Mouse (Mus musculus) telencephalon, adult 2 months (tissue): ENCODE measurements at regions not wholly inside any gene's neighbourhood (a gene's known extent, or its start where the extent isn't known, plus 50 kb on each side); places are given as distances from the start of the nearest gene placed in this dataset.

Experiments used
- DNase-seq: peaks from one replicate; pipeline ENCODE4 v3.0.0-alpha.2; 2011; ENCODE audit warnings: low read depth, low spot score

GRCm38 (mm10) chr13:52015496-52015895 is 169.0 kb downstream of the Gadd45g start:
- no peak for DNase-seq

- no peak for DNase-seq
These were observed 171.2 kb downstream of the Gadd45g start for GRCm38 (mm10) chr13:52017598-52018190.

- no peak for DNase-seq
These were observed 173.2 kb downstream of the Gadd45g start for GRCm38 (mm10) chr13:52019647-52020046.

- DNase-seq, result no peak
These were observed 174.7 kb downstream of the Gadd45g start for GRCm38 (mm10) chr13:52021150-52021549.

GRCm38 (mm10) chr13:52021828-52022227 is 175.3 kb downstream of the Gadd45g start:
- DNase-seq, result no peak

GRCm38 (mm10) chr13:52022529-52022928 is 176.1 kb downstream of the Gadd45g start:
- DNase-seq, result no peak

GRCm38 (mm10) chr13:52024349-52024748 is 177.9 kb downstream of the Gadd45g start:
- no peak for DNase-seq

GRCm38 (mm10) chr13:52024832-52025481 is 178.5 kb downstream of the Gadd45g start:
- DNase-seq, result no peak

- no peak for DNase-seq
These were observed 179.0 kb downstream of the Gadd45g start for GRCm38 (mm10) chr13:52025482-52025848.

- no peak for DNase-seq
These were observed 179.8 kb downstream of the Gadd45g start for GRCm38 (mm10) chr13:52026291-52026690.

- DNase-seq, result no peak
These were observed 183.5 kb downstream of the Gadd45g start for GRCm38 (mm10) chr13:52029868-52030422.

GRCm38 (mm10) chr13:52031465-52031864 is 185.0 kb downstream of the Gadd45g start:
- no peak for DNase-seq

- DNase-seq, result no peak
These were observed 189.3 kb downstream of the Gadd45g start for GRCm38 (mm10) chr13:52035731-52036130.

GRCm38 (mm10) chr13:52036351-52036750 is 189.9 kb downstream of the Gadd45g start:
- no peak for DNase-seq

GRCm38 (mm10) chr13:52037218-52037617 is 190.7 kb downstream of the Gadd45g start:
- no peak for DNase-seq

- DNase-seq, result no peak
These were observed 195.3 kb downstream of the Gadd45g start for GRCm38 (mm10) chr13:52041467-52042421.

- no peak for DNase-seq
These were observed 196.4 kb downstream of the Gadd45g start for GRCm38 (mm10) chr13:52042867-52043266.

GRCm38 (mm10) chr13:52043916-52044315 is 197.4 kb downstream of the Gadd45g start:
- DNase-seq, result no peak

GRCm38 (mm10) chr13:52045349-52045748 is 198.9 kb downstream of the Gadd45g start:
- no peak for DNase-seq

GRCm38 (mm10) chr13:52046020-52046419 is 199.5 kb downstream of the Gadd45g start:
- DNase-seq, result no peak

- DNase-seq, result no peak
These were observed 200.2 kb downstream of the Gadd45g start for GRCm38 (mm10) chr13:52046700-52047099.

- no peak for DNase-seq
These were observed 201.5 kb downstream of the Gadd45g start for GRCm38 (mm10) chr13:52047937-52048336.
